Mouse (Mus musculus): ENCODE data around the gene Ttll11. TPM values are rescaled to one million over a fixed set of nuclear protein-coding genes. Genes with fewer than 3 reads are reported as not detected.

The Ttll11 gene
- polyA plus RNA-seq, 1 experiment = 0.01 TPM

GRCm38 (mm10) chr2:35978276-35978933 is 1.3 kb downstream of the Ttll11 start:
- TF ChIP-seq TAL1 (IDR thresholded peaks at IDR 0.05; ENCODE audit: low read length) = no peak
- TF ChIP-seq GATA1 (IDR thresholded peaks at IDR 0.05; ENCODE audit: low read length) = no peak
- Histone ChIP-seq H3K9me3 (ENCODE audit: control insufficient read depth, low read length) (no peaks in the 10 kb centered on the region), H3K36me3 (ENCODE audit: control insufficient read depth) (no peaks in the 10 kb centered on the region; the same call in 1 of the 2 replicates), H3K4me3 (replicated peaks) (peak overlapping the region; percentile 72), H3K4me1 (ENCODE audit: control insufficient read depth) (peaks cover 30% of the 10 kb centered on the region), H3K27me3 (ENCODE audit: control insufficient read depth) (peaks cover 18% of the 10 kb centered on the region)

GRCm38 (mm10) chr2:35977749-35978148 is 2.0 kb downstream of the Ttll11 start:
- H3K4me3 ChIP-seq (replicated peaks) = peak overlapping the region; percentile 72
- H3K36me3 ChIP-seq (ENCODE audit: control insufficient read depth) = no peaks in the 10 kb centered on the region; the same call in 1 of the 2 replicates
- H3K4me1 ChIP-seq (ENCODE audit: control insufficient read depth) = peaks cover 30% of the 10 kb centered on the region
- no peaks in the 10 kb centered on the region for H3K9me3 ChIP-seq (ENCODE audit: control insufficient read depth, low read length)
- peaks cover 12% of the 10 kb centered on the region for H3K27me3 ChIP-seq (ENCODE audit: control insufficient read depth)
- TF ChIP-seq GATA1 (IDR thresholded peaks at IDR 0.05; ENCODE audit: low read length) = no peak
- no peak for TF ChIP-seq TAL1 (IDR thresholded peaks at IDR 0.05; ENCODE audit: low read length)

DNA sequence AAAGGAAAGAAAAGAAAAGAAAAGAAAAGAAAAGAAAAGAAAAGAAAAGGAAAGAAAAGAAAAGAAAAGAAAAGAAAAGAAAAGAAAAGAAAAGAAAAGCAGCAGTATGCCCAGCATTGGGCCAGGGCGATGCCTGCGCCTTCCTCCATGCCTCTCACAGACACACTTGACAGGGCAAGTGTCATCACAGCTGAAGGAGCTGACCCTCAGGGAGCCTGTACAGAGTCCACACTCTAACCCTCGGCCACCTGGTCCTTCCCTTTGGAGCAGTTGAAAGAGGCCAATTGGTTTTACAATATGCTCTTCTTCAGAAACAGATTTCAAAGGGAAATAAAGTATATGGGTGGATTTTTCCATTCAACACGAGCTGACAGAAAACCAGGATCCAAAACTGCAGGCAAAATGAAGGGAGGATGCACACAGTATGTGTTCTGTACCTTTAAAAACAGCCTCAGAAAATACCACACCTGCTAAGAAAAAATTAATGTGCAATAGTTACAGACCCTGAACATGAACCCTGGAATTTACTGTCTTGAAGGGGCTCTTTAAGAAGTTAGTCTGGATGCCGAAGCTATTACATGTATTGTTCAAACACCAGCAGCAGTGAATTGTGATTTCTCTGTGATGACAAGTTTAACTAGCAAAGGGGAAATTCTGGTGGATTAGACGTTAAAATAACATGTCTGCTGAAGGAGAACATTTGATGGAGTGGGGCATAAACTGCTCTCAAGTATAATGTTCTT is 7.3 kb downstream of the Ttll11 start:
- H3K36me3 ChIP-seq (ENCODE audit: control insufficient read depth) = no peaks in the 10 kb centered on the region; the same call in 1 of the 2 replicates
- no peak for TF ChIP-seq GATA1 (IDR thresholded peaks at IDR 0.05; ENCODE audit: low read length)
- TF ChIP-seq TAL1 (IDR thresholded peaks at IDR 0.05; ENCODE audit: low read length) = no peak
- no peak overlapping the region for H3K4me3 ChIP-seq (replicated peaks)
- H3K4me1 ChIP-seq (ENCODE audit: control insufficient read depth) = peaks cover 6% of the 10 kb centered on the region
- H3K9me3 ChIP-seq (ENCODE audit: control insufficient read depth, low read length) = no peaks in the 10 kb centered on the region
- peaks cover 5% of the 10 kb centered on the region; the same call in 1 of the 2 replicates for H3K27me3 ChIP-seq (ENCODE audit: control insufficient read depth)

DNA sequence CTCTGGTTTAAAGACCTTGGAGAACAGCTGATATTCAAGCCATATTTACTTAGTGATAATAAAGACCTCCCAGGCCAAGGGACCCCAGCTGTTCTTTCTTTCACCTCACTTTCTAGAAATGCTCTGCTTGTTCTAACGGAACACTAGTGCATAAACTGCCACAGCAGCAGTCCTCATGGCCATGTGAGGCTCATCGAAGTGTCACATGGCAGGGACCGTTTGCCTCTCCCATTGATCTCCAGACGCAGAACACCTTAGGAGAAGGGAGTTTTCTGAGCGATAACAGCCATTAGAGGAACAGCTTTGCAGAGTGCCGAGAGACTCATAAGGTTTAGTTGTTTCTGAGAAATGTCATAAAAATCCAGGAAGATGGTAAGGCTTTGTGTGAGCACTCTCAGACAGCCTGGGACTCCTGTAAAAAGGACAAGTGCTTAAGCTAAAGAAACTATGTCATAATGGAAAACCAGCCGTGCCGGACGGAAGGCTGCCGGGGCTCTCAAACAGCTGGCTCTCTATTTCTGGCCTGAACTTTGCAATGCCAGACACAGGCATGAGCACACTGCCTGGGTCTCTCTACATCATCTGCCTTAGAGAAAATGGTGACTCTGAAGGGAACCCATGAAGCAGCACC is 13.7 kb downstream of the Ttll11 start:
- TF ChIP-seq TAL1 (IDR thresholded peaks at IDR 0.05; ENCODE audit: low read length) = no peak
- no peak for TF ChIP-seq GATA1 (IDR thresholded peaks at IDR 0.05; ENCODE audit: low read length)
- no peak overlapping the region for H3K4me3 ChIP-seq (replicated peaks)

DNA sequence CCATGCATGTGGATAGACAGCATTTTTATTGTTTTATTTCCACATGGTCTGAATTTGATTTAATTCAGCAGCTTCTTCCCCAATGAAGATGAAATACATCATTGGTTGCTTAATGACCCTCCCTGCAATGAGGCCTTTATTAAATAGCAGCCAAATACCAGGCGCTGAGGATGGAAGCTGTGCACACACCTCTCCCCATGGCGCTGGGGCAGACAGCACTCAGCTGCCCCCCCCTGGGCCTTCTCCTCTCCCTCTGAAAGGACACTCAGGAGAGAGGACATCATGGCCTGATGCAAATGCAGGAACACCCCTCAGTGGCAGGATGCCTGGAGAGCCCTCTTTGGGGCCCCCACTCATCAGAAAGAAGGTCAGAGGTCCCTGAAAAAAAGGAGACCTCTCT is 16.4 kb downstream of the Ttll11 start:
- Histone ChIP-seq H3K36me3 (ENCODE audit: control insufficient read depth) (no peaks in the 10 kb centered on the region), H3K4me3 (replicated peaks) (no peak overlapping the region), H3K9me3 (ENCODE audit: control insufficient read depth, low read length) (no peaks in the 10 kb centered on the region), H3K4me1 (ENCODE audit: control insufficient read depth) (no peaks in the 10 kb centered on the region), H3K27me3 (ENCODE audit: control insufficient read depth) (0 out of 2 replicates have a peak, but pooled peaks cover 2% of the 10 kb centered on the region)
- no peak for TF ChIP-seq TAL1 (IDR thresholded peaks at IDR 0.05; ENCODE audit: low read length)

More for the DNA sequence above, 13.7 kb downstream of the Ttll11 start:
- Histone ChIP-seq H3K4me1 (ENCODE audit: control insufficient read depth) (no peaks in the 10 kb centered on the region), H3K36me3 (ENCODE audit: control insufficient read depth) (no peaks in the 10 kb centered on the region), H3K27me3 (ENCODE audit: control insufficient read depth) (peaks cover 7% of the 10 kb centered on the region; the same call in 1 of the 2 replicates), H3K9me3 (ENCODE audit: control insufficient read depth, low read length) (no peaks in the 10 kb centered on the region)

DNA sequence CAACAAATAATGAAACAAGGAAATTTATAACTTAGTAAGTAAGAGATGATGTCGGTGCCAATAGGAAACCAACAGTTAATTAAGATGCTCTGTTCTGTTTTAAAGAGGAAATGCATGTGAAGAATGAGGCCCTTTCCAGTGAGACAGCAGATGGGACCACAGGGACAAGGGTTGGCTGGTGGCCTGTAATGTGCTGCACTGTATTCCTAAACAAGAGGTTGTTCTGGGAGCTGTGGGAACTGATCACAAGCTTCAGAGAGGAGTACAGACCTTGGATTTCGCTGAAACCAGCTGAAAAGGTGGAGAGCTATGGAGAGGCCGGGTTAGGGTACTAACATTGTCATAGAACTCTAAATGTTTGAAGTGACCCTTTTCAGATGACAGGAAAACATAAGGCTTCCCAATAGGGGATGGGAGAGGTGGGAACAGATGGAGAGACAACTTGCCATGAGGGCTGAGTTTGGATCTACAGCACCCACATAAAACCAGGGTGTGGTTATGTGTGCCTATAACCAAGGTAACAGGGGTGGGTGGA is 18.1 kb downstream of the Ttll11 start:
- Histone ChIP-seq H3K4me3 (replicated peaks) (no peak overlapping the region), H3K36me3 (ENCODE audit: control insufficient read depth) (no peaks in the 10 kb centered on the region), H3K27me3 (ENCODE audit: control insufficient read depth) (peaks cover 2% of the 10 kb centered on the region; the same call in 1 of the 2 replicates), H3K9me3 (ENCODE audit: control insufficient read depth, low read length) (no peaks in the 10 kb centered on the region), H3K4me1 (ENCODE audit: control insufficient read depth) (no peaks in the 10 kb centered on the region)
- no peak for TF ChIP-seq GATA1 (IDR thresholded peaks at IDR 0.05; ENCODE audit: low read length)
- no peak for TF ChIP-seq TAL1 (IDR thresholded peaks at IDR 0.05; ENCODE audit: low read length)

DNA sequence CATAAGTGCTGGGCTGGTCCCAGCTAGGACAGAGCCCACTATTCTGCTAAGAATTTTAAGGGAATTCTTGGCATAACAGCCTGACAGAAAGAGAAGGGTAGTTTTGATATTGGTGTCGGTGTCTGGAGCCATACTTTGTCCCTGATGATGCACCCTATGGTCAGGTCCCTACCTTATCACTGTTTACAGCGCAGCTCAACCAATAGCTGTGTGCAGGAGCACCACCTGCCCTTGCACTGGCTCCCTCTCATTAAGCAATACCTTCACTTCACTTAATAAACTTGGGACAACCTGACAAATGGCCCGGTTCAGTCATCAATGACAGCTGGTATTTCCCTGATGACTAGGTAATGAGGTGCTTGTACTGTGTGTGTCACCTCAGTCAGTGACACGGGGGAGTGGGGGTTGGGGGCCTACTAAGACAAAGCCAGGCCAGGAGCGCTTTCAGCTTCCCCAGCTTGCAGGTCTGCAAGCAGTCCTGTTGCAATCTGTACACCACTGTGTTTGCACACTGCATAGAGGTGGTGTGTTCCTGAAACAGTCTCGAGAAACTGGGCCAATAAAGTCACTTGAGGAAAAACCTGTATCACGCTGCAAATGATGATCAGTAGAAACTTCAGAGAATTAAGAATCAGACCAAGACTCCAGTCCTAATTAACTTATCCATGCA is 22.1 kb downstream of the Ttll11 start:
- Histone ChIP-seq H3K36me3 (ENCODE audit: control insufficient read depth) (no peaks in the 10 kb centered on the region), H3K9me3 (ENCODE audit: control insufficient read depth, low read length) (no peaks in the 10 kb centered on the region), H3K4me1 (ENCODE audit: control insufficient read depth) (no peaks in the 10 kb centered on the region), H3K27me3 (ENCODE audit: control insufficient read depth) (no peaks in the 10 kb centered on the region; the same call in 1 of the 2 replicates), H3K4me3 (replicated peaks) (no peak overlapping the region)
- TF ChIP-seq GATA1 (IDR thresholded peaks at IDR 0.05; ENCODE audit: low read length) (no peak), TAL1 (IDR thresholded peaks at IDR 0.05; ENCODE audit: low read length) (no peak)

GRCm38 (mm10) chr2:35955211-35955610 is 24.5 kb downstream of the Ttll11 start:
- H3K4me1 ChIP-seq (ENCODE audit: control insufficient read depth) = peaks cover 3% of the 10 kb centered on the region
- no peaks in the 10 kb centered on the region; the same call in 1 of the 2 replicates for H3K27me3 ChIP-seq (ENCODE audit: control insufficient read depth)
- TF ChIP-seq TAL1 (IDR thresholded peaks at IDR 0.05; ENCODE audit: low read length) = no peak
- no peak for TF ChIP-seq GATA1 (IDR thresholded peaks at IDR 0.05; ENCODE audit: low read length)
- H3K9me3 ChIP-seq (ENCODE audit: control insufficient read depth, low read length) = no peaks in the 10 kb centered on the region
- no peak overlapping the region for H3K4me3 ChIP-seq (replicated peaks)
- H3K36me3 ChIP-seq (ENCODE audit: control insufficient read depth) = no peaks in the 10 kb centered on the region
